Mouse (Mus musculus) CD4-positive, CD25-positive, alpha-beta regulatory T cell, adult 2 months (primary cell): Measurements from ENCODE around the gene Dcakd.
A peak's percentile ranks its signal among the peaks of the same experiment; 100 is the strongest.

ENCODE experiments used
- DNase-seq: peaks from one replicate; pipeline ENCODE4 v3.0.0-alpha.2; 2012; ENCODE audit warnings: low read depth, low spot score

The Dcakd gene

DNA sequence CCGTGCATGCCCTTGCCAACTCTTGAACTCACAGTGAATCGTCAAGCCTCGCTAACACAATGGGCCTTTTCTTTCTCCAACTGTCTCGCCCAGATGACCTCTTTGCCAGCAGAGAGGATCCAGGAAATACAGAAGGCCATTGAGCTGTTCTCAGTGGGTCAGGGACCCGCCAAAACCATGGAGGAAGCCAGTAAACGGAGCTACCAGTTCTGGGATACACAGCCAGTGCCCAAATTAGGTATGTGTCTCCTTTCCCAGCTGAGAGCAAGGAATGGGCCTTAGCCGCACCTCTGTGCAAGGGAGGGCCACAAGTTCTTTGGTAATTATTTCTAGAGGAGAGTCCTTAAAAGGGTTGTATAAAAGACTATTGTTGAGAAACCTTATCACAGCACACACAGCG is 18.2 kb upstream of the Dcakd start:
- no peak for DNase-seq

DNA sequence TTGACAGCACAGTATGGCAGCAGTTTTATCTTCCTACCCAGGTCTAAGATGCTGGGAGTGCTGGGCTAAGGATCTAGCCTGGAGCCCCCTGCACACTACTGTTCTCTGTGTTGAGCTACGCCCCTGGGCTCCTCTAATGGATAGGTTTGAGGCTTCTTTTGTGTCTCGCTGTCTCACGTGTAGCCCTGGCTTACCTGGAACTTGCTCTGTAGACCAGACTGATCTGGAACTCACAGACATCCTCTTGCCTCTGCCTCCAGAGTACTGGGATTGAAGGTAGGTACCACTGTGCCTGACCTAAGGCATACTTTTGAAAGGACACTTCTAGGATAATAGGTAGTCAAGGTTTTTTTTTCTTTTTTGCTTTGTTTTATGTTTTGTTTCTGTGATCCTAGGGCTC is 15.8 kb upstream of the Dcakd start:
- DNase-seq, result no peak

DNA sequence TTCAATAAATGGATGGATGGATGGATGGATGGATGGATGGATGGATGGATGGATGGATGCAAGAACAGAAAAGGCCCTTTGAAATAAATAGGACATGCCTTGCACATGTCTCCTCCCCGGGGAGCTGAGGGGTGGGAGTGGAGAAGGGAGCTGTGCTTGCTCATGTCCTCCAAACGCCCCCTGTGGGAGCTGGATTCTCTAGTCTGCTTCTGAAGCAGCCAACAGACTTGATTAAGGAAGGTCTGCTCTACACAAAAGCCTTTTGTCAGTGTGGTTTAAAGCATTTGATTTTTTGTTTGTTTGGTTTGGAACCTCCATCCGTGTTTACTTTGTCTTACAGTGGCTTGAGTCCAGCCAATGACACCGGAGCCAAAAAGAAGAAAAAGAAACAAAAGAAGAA is 14.7 kb upstream of the Dcakd start:
- DNase-seq, result no peak

DNA sequence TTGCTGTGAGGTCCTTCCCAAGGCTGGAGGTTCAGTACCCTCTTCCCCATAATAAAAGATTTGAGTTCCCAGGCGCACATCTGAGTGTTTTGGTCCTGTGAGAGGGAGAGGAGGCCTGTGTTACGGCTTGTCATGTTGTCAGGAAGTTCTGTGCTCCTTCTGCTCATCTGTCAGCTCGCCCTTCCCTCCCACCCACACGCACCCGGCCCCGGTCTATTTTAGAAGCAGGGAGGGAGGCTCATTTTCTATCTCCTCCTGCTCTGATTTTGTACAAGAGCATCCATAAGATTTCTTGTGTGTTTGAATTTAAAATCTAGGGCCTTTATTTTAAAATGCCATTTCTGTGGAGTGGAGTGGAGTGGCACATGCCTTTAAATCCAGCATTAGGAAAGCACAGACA is 9.9 kb upstream of the Dcakd start:
- no peak for DNase-seq

DNA sequence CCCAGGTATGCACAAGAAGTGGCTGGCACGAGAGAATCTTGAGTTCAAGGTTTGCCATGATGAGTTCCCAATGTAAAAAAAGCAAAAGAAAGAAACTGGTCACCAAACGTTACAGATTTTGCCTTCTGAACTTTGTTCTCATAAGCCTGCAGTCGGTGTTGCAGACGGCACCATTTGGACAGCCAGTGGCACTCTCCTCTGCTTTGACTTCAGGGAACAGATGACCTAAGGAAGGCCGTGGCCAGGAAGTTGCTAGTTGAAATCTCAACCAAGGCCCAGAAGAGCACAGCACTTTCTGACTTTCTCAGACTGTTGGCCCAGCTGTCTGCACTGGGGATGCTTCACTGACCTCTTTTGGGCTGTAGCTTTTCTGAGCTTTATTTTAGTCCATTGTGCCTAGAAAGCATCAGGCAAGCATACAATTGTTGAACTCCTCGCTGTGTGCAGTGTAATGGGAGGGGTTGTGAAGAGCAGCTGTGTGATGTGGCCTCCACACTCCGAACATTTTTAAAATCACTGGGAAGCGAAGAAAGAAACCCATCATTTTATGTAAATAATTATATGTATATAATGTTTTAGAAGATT is 8.8 kb upstream of the Dcakd start:
- no peak for DNase-seq

DNA sequence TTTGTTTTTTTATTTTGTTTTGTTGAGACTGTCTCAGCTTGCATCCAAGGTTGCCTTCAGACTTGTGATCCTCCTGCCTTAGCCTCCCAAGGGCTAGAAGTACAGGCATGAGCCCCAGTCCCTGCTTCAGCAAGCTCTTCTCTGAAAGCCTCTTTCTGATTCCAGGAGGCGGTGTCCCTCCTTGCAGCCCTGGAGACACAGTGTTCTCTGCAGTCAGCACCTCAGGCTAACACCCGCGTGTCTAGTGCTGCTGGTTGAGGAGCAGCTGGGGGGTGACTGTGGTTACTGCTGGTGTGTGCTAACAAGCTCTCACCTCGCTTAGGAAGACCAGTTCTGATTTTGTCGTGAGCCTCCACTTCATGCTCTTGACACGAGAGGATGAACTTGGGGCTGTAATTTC is 6.9 kb upstream of the Dcakd start:
- no peak for DNase-seq

DNA sequence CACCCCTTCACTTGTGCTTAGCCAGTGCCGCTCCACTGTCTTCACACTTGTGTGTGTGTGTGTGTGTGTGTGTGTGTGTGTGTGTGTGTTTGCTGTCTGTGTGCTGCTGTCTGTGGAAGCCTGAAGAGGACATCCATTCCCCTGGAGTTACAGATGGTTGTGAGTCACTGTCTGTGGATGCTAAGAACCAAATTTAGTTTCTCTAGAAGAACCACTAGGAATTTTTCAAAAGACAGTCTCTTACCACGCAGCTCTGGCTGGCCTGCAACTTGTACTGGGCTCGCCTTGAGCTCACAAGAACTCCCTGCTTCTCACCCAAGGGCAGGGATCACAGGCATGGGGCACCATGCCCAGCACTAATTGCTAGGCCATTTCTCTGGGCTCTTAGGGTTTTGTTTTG is 4.9 kb upstream of the Dcakd start:
- no peak for DNase-seq

DNA sequence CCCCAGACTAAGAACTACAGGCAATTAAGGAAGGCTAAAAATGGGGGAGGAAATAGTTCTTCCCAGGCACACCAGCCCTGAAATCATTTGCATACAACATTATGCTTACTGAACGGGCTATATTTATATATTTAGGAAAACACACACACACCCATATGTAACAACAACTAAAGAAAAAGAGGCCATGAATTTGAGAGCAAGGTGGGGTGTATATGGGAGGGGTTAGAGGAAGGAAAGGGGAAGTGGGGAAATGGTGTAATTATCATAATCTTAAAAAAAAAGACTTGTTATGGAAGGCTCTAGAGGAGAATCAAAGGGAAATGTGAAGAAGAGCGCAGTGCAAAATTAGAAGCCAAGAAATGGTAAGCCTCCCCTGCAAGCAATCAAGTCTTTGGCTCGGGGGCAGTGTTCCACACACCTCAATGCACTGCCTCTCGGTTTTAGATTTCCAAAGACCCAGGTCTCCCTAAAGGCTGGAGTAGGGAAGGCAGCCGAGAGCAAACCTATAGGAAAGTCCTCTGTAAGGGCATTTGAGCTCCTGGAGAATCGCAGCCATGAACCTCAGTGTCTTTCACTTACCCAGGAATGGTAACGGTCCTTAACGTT is 460 bp downstream of the Dcakd start:
- DNase-seq, result no peak

DNA sequence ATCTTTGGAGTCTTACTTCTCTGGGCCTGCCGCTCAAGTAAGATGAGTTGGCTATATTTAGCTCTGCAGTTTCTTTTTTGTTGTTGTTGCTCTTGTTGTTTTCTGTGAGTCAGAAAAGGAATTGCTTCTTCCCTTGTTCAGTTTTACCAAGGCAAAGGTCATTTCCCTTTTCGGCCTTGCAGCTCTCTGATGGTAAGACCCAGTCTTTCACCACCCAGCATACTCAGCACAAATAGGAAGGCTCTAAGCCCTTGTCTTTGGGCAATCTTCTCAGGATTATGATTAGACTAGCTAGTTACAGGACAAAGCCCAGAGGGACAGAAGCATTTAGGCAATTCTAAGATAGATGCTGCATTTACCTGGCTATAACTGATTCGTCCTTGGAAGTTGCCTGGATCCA is 1.2 kb downstream of the Dcakd start:
- no peak for DNase-seq

DNA sequence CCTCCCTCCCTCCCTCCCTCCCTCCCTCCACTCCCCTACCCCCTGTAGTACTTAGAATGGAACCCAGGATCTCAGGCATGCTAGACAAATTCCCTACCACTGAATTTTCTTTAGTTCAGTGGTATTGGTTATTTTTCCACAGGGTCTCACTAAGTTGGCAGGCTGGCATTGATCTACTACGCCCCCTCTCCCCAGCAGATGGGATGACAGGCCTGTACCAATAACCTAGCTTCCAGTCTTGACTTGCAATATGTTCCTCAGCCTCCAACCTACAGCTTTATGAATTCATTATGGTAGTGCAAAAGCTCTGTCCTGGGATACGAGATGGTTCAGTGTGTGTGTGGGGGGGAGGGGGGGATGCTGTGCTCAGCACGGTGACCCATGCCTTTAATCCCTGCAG is 4.2 kb downstream of the Dcakd start:
- no peak for DNase-seq

DNA sequence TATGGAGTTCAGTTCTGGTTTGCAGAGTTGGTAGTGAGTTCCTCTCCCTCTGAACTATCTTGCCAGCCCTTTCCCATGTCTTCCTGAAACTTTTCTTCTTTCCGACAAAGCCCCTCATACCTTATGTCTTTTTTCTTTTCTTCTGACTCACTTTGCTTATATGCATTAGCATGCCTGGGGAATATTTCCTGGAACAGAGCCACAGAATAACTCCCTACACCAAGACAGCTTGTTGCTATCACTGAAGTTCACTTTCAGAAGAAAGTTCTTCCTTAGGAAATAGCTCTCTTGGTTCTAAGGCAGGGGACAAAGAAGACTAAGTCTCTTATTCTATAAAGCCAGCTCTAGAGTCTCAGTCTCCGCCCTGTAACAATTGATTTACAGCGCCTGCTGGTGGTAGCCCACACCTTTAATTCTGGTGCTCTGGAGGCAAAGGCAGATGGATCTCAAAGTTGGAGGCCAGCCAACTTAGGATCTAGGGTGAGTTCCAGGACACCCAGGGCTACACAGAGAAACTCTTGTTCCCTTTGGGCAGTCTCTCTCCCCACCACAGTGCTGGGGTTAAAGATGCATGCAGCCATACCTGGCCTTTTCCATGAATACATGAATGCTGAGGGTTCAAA is 7.3 kb downstream of the Dcakd start:
- DNase-seq, result no peak

DNA sequence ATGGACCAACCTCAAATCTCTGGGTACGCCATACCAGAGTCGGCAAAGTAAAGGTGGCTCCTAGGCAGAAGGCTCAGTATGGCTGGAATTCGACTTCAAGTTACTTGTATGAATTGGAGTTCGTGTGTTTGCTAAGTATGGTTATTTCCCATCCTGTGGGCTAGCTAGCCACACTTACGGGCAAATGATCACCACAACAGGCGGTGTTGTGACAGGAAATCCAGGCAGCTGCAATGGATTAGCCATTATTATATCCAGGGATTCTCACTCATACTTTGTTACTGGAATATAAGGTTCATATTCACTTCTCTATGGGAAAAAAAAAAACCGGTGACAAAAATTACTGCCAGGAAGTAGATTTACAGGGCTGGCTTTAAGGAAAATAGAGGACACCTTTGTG is 8.8 kb downstream of the Dcakd start:
- DNase-seq, result no peak

DNA sequence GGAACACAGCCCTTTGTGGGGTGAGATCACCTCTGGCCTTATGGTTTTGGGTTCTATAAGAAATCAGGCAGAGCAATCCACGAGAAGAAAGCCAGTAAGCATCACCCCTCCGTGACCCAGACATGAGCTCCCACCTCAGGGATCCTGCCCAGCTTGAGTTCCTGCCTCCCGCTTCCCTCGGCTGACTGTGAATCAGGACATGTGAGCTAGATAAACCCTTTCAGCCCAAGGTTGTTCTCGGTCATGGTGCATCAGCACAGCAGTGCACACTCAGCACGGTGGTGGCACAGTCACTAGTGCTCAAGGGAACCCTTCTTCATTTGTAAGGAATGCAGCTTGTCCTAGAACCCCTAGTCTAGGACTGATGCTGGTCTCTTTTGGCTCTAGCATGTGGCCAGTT is 9.3 kb downstream of the Dcakd start:
- DNase-seq, result no peak

DNA sequence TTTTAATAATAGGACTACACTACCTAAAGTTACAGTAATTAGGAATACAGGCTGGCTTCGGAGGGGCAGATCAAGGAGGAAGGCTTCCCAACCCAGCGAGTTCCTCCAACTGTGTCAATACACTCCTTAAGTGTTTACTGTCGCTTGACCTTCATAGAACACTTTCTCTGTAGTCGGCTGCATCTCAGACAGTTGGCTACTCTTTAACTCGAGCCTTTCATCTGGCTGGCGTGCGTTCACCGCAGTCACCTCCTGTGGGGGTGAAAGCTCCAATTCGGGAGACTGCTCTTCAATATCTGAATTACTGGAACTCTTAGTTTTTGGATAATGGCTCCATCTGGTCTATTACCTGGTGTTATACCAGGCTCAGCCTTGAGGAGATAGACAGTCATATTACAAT is 10.5 kb downstream of the Dcakd start:
- no peak for DNase-seq

DNA sequence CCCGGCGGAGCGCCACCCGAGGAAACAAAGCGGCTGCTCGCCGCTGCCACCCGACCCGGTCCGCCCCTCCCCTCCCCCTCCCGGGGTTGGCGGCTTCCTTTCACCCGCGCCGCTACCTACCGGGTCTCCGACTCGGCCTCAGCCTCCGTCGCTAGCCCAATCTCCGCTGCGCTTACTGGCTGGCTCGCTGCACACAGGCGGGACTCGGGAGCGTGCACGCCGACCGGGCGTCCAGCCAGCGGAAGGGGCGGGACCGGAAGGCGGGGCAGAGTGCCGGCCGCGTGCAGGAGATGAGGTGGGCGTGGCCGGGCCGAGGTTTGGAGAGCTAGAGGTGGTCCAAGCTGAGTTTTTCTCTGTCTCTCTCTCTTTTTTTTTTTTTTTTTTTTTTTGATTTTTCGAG is 11.2 kb downstream of the Dcakd start:
- peak; percentile 95 for DNase-seq

DNA sequence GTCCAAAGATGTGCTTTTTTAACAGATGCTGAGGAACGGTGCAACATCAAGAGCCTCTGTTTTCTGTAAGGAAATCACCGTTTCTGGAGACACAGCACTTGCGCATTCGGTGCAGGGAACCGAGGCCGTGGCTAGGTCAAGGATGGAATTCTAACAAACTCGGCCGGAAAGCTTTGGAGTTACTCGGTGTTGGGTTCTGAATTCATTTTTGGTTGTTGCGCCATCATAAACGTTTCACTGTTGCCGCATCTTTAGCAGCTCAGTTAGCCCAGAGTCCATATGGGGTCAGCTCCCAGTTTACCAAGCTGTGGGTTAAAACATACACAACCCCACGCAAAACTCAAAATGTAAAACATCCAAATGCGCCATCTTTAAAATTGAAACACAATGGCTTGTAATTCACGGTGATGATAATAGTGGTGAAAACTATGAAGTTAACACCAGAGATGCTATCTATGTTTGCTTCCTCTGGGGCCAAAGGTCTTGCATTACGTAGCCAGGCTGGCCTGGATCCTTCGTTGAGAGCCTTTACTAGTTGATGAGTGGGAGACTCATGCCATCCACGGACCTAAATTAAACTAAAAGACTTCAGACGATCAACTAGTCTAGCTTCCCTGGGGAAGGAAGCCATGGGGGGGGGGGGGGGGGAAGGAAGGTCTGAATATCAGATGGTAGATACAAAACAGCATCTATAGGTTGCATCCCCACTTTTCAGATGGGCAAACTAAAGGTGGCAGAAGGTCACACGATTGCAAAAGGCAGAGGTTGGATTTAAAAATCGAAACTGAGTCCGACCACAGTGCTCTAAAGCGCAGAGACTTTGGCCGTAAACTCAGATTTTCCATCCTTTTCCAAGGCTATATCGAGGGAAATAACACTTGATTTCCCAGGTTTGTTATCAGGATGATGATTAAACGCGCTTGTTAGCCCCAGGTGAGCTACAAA is 12.0 kb downstream of the Dcakd start:
- DNase-seq, result peak; percentile 25

DNA sequence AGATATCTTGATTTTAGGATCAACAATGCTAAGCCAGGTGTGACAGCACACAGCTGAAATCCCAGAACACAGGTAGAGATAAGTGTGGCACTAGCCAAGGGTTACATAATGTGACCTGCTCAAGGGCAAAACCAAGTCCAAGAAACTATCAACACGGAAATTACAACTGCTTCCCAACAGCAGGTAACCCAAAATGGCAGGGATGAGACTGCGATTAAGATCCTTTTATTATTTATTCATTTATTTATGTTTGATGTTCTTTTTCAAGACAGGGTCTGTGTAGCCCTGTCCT is 17.0 kb downstream of the Dcakd start:
- no peak for DNase-seq

DNA sequence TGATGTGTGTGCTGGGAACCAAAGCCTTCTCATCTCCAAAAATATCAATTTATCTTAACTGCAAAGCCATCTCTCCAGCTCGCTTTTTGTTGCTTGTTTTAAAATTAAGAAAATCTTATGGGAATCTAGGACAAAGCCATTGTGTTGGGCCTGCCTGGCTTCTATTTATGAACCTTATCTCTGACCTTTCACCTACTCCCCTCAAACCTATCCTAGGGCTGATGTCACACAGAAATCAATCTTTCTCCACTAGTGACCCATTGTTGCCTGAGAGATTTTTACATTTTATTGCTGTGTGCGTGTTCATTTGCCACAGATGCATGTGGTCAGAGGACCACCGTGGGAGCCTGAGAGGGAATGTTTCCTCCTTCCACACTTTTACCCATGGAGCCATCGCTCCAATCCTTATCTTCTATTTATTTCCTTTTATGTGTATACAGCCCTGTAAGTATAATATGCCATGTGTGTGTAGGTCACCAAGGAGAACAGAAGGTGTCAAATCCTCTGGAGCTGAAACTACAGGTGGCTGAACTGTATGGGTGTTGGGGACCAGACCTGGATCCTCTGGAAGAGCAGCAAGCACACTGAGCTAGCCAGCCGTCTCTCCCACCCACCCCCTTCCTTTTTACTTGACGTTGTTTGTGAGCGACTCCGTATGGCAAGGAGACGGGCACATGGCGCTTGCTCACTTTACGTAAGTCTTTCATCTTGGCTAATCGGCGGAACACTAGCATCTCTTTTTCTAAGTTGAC is 17.5 kb downstream of the Dcakd start:
- DNase-seq, result no peak

DNA sequence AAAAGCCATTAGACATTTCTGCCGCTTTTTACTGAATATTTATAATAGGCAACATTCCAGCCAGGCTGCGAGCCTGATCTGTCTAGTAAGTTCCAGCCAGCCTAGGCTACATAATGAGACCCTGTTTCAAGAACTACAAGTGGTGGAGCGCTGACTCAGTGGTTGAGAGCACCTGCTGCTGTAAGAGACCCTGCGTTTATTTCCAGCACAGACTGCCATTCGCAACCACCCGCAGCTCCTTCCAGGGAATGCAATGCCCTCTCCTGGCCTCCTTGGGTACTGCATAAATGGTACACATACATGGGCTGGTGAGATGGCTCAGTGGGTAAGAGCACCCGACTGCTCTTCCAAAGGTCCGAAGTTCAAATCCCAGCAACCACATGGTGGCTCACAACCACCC is 18.9 kb downstream of the Dcakd start:
- peak; percentile 62 for DNase-seq

DNA sequence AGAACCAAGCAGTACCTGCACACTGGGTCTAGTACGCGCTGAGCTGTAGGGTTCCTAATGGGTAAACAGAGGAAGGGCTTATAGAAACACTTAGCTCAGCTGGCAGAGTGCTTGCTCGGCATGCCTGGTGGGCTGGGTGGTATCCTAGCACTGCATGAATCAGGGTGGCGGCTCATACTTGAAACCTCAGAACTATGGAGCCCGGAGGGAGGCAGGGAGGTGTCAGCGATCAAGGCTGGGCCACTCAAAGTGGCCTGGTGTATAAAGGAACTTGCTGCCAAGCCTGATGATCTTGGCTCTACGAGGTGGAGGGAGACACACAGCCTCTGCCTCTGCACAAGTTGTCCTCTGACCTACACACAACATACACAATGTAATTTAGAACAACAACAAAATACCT is 19.6 kb downstream of the Dcakd start:
- DNase-seq, result no peak

DNA sequence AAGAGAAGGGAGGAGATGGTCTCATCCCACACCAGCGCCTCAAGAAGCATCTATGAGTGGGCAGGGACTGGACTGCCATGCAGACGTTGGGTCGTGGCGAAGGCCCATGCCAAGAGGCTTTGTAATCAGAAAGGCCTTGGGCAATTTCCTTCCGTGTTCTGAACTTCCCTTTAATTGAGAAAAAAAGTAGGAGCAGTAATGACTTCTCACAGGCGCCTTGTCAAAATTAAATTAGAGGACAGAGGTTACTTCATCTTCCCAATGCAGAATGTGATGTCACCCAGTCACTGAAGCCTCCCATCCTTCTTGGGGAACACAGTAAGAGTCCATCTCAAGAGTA is 21.2 kb downstream of the Dcakd start:
- no peak for DNase-seq
